Mouse (Mus musculus): ENCODE data around the gene Vps29. TPM values are rescaled to one million over a fixed set of nuclear protein-coding genes. Genes with fewer than 3 reads are reported as not detected.
"Not testable (repeated sequence)": the region's sequence is repeated elsewhere in the genome, so short reads cannot be mapped to it uniquely, and the experiment has no call there.

The Vps29 gene
- total and polyA plus RNA-seq, 3 experiments = 39.2 to 91.4 (median 85.4) TPM

GRCm38 (mm10) chr5:122312346-122312745 lies 41.8 kb upstream of the Vps29 start:
- Histone ChIP-seq H3K4me1 (ENCODE audit: control insufficient read depth, insufficient read depth, low read length) (peaks cover 18% of the 10 kb centered on the region), H3K27me3 (ENCODE audit: control insufficient read depth, insufficient read depth, low read length) (no peaks in the 10 kb centered on the region), H3K4me3 (no peak overlapping the region), H3K9ac (ENCODE audit: low read depth, low read length) (no peak overlapping the region), H3K36me3 (ENCODE audit: control insufficient read depth, insufficient read depth, low read length) (peaks cover 6% of the 10 kb centered on the region; the same call in 1 of the 2 replicates), H3K27ac (no peak overlapping the region), H3K79me2 (replicated peaks; ENCODE audit: control insufficient read depth, insufficient read depth, low read length) (peaks cover 4% of the 10 kb centered on the region)
- DNase-seq = no peak
- intact Hi-C loops (cut with DNase I) = loop anchor here (5.0 kb wide), 1 partner anchor 45 kb away; no protein-coding TSS in a partner anchor
- whole genome bisulfite sequencing = 55% methylated on average over 4 of the region's 4 CpGs
- no peak for TF ChIP-seq CTCF (IDR thresholded peaks at IDR 0.05)
- no peak for TF ChIP-seq EP300 (IDR thresholded peaks at IDR 0.05; ENCODE audit: insufficient read depth, low read depth, low read length)
- TF ChIP-seq POLR2A (IDR thresholded peaks at IDR 0.05; ENCODE audit: insufficient read depth, low read depth, low read length) = no peak

GRCm38 (mm10) chr5:122312942-122313684 lies 41.1 kb upstream of the Vps29 start:
- H3K27ac ChIP-seq = no peak overlapping the region
- H3K4me1 ChIP-seq (ENCODE audit: control insufficient read depth, insufficient read depth, low read length) = peaks cover 18% of the 10 kb centered on the region
- H3K4me3 ChIP-seq = no peak overlapping the region
- DNase-seq = no peak
- intact Hi-C loops (cut with DNase I) = loop anchor here (5.0 kb wide), 1 partner anchor 46 kb away; no protein-coding TSS in a partner anchor
- no peak for TF ChIP-seq POLR2A (IDR thresholded peaks at IDR 0.05; ENCODE audit: insufficient read depth, low read depth, low read length)
- TF ChIP-seq CTCF (IDR thresholded peaks at IDR 0.05) = no peak
- no peak for TF ChIP-seq EP300 (IDR thresholded peaks at IDR 0.05; ENCODE audit: insufficient read depth, low read depth, low read length)
- 0 out of 2 replicates have a peak, but pooled peaks cover 2% of the 10 kb centered on the region for H3K79me2 ChIP-seq (replicated peaks; ENCODE audit: control insufficient read depth, insufficient read depth, low read length)
- WGBS = 75% methylated on average over 17 of the region's 17 CpGs
- peaks cover 6% of the 10 kb centered on the region; the same call in 1 of the 2 replicates for H3K36me3 ChIP-seq (ENCODE audit: control insufficient read depth, insufficient read depth, low read length)
- H3K27me3 ChIP-seq (ENCODE audit: control insufficient read depth, insufficient read depth, low read length) = no peaks in the 10 kb centered on the region
- H3K9ac ChIP-seq (ENCODE audit: low read depth, low read length) = no peak overlapping the region

GRCm38 (mm10) chr5:122314966-122315667 lies 39.1 kb upstream of the Vps29 start:
- 32% methylated on average over 20 of the region's 20 CpGs for WGBS
- H3K4me1 ChIP-seq (ENCODE audit: control insufficient read depth, insufficient read depth, low read length) = peaks cover 20% of the 10 kb centered on the region
- intact Hi-C loops (cut with DNase I) = loop anchor here (2.0 to 5.0 kb wide), 3 partner anchors 22 to 48 kb away; partner anchors contain the start of gene Pptc7
- H3K27me3 ChIP-seq (ENCODE audit: control insufficient read depth, insufficient read depth, low read length) = no peaks in the 10 kb centered on the region
- peak; percentile 62 for TF ChIP-seq CTCF (IDR thresholded peaks at IDR 0.05)
- TF ChIP-seq EP300 (IDR thresholded peaks at IDR 0.05; ENCODE audit: insufficient read depth, low read depth, low read length) = peak; percentile 97
- TF ChIP-seq POLR2A (IDR thresholded peaks at IDR 0.05; ENCODE audit: insufficient read depth, low read depth, low read length) = peak; percentile 27; the same call in 1 of the 2 replicates
- no peak overlapping the region for H3K4me3 ChIP-seq
- peak overlapping the region; percentile 7; the same call in 1 of the 2 replicates for H3K9ac ChIP-seq (ENCODE audit: low read depth, low read length)
- peak overlapping the region; percentile 79 for H3K27ac ChIP-seq
- peaks cover 6% of the 10 kb centered on the region; the same call in 1 of the 2 replicates for H3K36me3 ChIP-seq (ENCODE audit: control insufficient read depth, insufficient read depth, low read length)
- DNase-seq = peak; percentile 87 to 93
- no peaks in the 10 kb centered on the region for H3K79me2 ChIP-seq (replicated peaks; ENCODE audit: control insufficient read depth, insufficient read depth, low read length)

- no peak overlapping the region for H3K4me3 ChIP-seq
Measured at GRCm38 (mm10) chr5:122317329-122318045, 36.7 kb upstream of the Vps29 start.

GRCm38 (mm10) chr5:122318100-122318499 lies 36.1 kb upstream of the Vps29 start:
- Histone ChIP-seq H3K4me3 (no peak overlapping the region), H3K36me3 (ENCODE audit: control insufficient read depth, insufficient read depth, low read length) (peaks cover 9% of the 10 kb centered on the region), H3K79me2 (replicated peaks; ENCODE audit: control insufficient read depth, insufficient read depth, low read length) (no peaks in the 10 kb centered on the region; the same call in 1 of the 2 replicates), H3K27ac (peak overlapping the region; percentile 40), H3K4me1 (ENCODE audit: control insufficient read depth, insufficient read depth, low read length) (peaks cover 22% of the 10 kb centered on the region), H3K9ac (ENCODE audit: low read depth, low read length) (no peak overlapping the region), H3K27me3 (ENCODE audit: control insufficient read depth, insufficient read depth, low read length) (no peaks in the 10 kb centered on the region)
- intact Hi-C loops (cut with DNase I) = no loop called here
- 72% methylated on average over 3 of the region's 3 CpGs for WGBS
- peak in 1 of 2 experiments; percentile 57 for DNase-seq
- TF ChIP-seq CTCF (IDR thresholded peaks at IDR 0.05) (peak; percentile 62), EP300 (IDR thresholded peaks at IDR 0.05; ENCODE audit: insufficient read depth, low read depth, low read length) (no peak)

More at GRCm38 (mm10) chr5:122317329-122318045, 36.7 kb upstream of the Vps29 start:
- Histone ChIP-seq H3K27ac (peak overlapping the region; percentile 45), H3K36me3 (ENCODE audit: control insufficient read depth, insufficient read depth, low read length) (peaks cover 9% of the 10 kb centered on the region), H3K9ac (ENCODE audit: low read depth, low read length) (no peak overlapping the region), H3K79me2 (replicated peaks; ENCODE audit: control insufficient read depth, insufficient read depth, low read length) (no peaks in the 10 kb centered on the region; the same call in 1 of the 2 replicates), H3K4me1 (ENCODE audit: control insufficient read depth, insufficient read depth, low read length) (peaks cover 24% of the 10 kb centered on the region), H3K27me3 (ENCODE audit: control insufficient read depth, insufficient read depth, low read length) (no peaks in the 10 kb centered on the region)
- intact Hi-C loops (cut with DNase I) = no loop called here
- TF ChIP-seq POLR2A (IDR thresholded peaks at IDR 0.05; ENCODE audit: insufficient read depth, low read depth, low read length) = no peak
- no peak for TF ChIP-seq CTCF (IDR thresholded peaks at IDR 0.05)
- no peak for TF ChIP-seq EP300 (IDR thresholded peaks at IDR 0.05; ENCODE audit: insufficient read depth, low read depth, low read length)
- WGBS = 50% methylated on average over 11 of the region's 11 CpGs
- peak in 1 of 2 experiments; percentile 47 for DNase-seq

- H3K79me2 ChIP-seq (replicated peaks; ENCODE audit: control insufficient read depth, insufficient read depth, low read length); H3K27me3 ChIP-seq (ENCODE audit: control insufficient read depth, insufficient read depth, low read length); intact Hi-C loops (cut with DNase I); H3K36me3 ChIP-seq (ENCODE audit: control insufficient read depth, insufficient read depth, low read length); H3K4me3 ChIP-seq; H3K9ac ChIP-seq (ENCODE audit: low read depth, low read length); DNase-seq: not testable (repeated sequence)
- peak overlapping the region; percentile 87 for H3K27ac ChIP-seq
- peaks cover 22% of the 10 kb centered on the region for H3K4me1 ChIP-seq (ENCODE audit: control insufficient read depth, insufficient read depth, low read length)
- 84% methylated on average over 3 of the region's 3 CpGs for WGBS
Measured at GRCm38 (mm10) chr5:122318976-122319375, 35.2 kb upstream of the Vps29 start.

Measured in heart, adult 2 months (tissue).